Mouse (Mus musculus) intestine, postnatal 0 days (tissue): ENCODE results near the gene Taf1d. TPM values are rescaled to one million over a fixed set of nuclear protein-coding genes. Genes with fewer than 3 reads are reported as not detected.
A peak's percentile ranks its signal among the peaks of the same experiment; 100 is the strongest.

Experiments
- ATAC-seq: fragments of 200-750 bp; cut with Nextera tagmentation; 2 replicates; pipeline ENCODE4 v1.8.0; 2017; ENCODE audit warnings: mild to moderate bottlenecking, moderate TSS enrichment, moderate library complexity
- H3K27ac ChIP-seq: fragments of 300-500 bp; sonication (generic); 2 replicates; pipeline ENCODE4 v1.5.1; 2014; ENCODE audit warnings: mild to moderate bottlenecking, low read depth, low read length, moderate library complexity
- H3K27me3 ChIP-seq: fragments of 300-500 bp; sonication (generic); replicated peaks from 2 replicates; pipeline ENCODE4 v1.6.1; 2014; ENCODE audit warnings: low read length, mixed read lengths; ENCODE audit not compliant: control insufficient read depth, insufficient read depth
- H3K36me3 ChIP-seq: fragments of 300-500 bp; sonication (generic); 2 replicates; pipeline ENCODE4 v1.6.1; 2014; ENCODE audit warnings: mild to moderate bottlenecking, moderate library complexity; ENCODE audit not compliant: control insufficient read depth, insufficient read depth
- H3K4me1 ChIP-seq: fragments of 300-500 bp; sonication (generic); replicated peaks from 2 replicates; pipeline ENCODE4 v1.6.1; 2014; ENCODE audit warnings: antibody characterized with exemption, low read length, mixed read lengths; ENCODE audit not compliant: control insufficient read depth, insufficient read depth
- H3K4me2 ChIP-seq: fragments of 300-500 bp; sonication (generic); replicated peaks from 2 replicates; pipeline ENCODE4 v1.6.1; 2014; ENCODE audit warnings: low read depth, mild to moderate bottlenecking, moderate library complexity
- H3K4me3 ChIP-seq: fragments of 300-500 bp; sonication (generic); 2 replicates; pipeline ENCODE4 v1.5.1; 2014; ENCODE audit warnings: low read depth, low read length
- H3K9ac ChIP-seq: fragments of 300-500 bp; sonication (generic); 2 replicates; pipeline ENCODE4 v1.6.1; 2014; ENCODE audit warnings: mild to moderate bottlenecking, low read depth, low read length
- H3K9me3 ChIP-seq: fragments of 300-500 bp; sonication (generic); 2 replicates; pipeline ENCODE4 v1.6.1; 2016; ENCODE audit warnings: mixed run types; ENCODE audit not compliant: control insufficient read depth
- CTCF ChIP-seq: sonication (generic); IDR thresholded peaks from 2 replicates; pipeline ENCODE4 v1.5.1; 2016; ENCODE audit warnings: low read depth, mild to moderate bottlenecking, control low read depth, antibody characterized with exemption, moderate library complexity
- WGBS: fragments of 180-500 bp; shearing (Covaris S2); extraction: QIAGEN DNeasy Blood & Tissue Kit; methylation state at CpG from one replicate; pipeline ENCODE4 v1.1.7; 2014; 5-methylcytosine and 5-hydroxymethylcytosine counted together
- polyA plus RNA-seq: library from polyadenylated mRNA; unstranded; fragments of >200 nt; fragmentation: Nextera tagmentation; extraction: Ambion mirVana; gene quantifications from 2 replicates; pipeline ENCODE4 v1.2.1, GENCODE M21; 2015

Taf1d gene
- polyA plus RNA-seq, result 41.5 and 43.0 TPM in 2 replicates

DNA sequence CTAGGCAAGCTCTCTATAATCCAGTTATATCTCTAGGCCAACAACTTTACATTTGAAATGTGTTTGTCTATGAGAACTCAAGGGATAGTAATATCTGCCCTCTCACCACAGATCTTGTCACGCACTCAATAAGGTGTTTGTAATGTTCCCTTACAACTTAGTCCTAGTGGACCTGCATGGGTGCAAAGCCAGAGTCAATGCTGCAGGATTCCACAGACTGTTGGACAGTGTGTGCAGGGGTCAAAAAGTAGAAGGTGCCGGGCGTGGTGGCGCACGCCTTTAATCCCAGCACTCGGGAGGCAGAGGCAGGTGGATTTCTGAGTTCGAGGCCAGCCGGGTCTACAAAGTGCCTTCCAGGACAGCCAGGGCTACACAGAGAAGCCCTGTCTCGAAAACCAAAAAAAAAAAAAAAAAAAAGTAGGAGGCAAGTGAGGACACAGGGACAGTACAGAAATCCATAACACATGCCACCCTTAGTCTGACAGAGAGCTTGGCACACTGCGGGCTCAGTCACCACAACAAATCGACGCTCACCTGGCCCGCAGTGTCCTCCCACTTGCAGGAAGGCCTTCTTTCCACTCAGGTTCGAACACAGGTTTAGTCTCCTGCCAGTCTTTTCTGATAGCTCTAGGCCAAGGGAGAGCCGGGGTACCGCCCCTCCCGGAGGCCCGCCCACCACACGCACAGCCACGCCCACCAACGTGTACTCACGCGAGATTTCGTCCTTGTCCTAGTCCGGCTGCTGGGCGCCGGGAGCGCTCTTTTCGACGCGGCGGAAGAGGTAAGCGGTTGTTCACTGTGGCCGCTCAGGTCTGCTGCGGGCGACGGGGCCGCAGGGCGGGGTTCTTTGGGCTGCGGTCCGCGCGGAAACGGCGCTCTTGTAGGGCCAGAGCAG, at the start of gene Taf1d:
Gene Taf1d, plus strand, starts transcription at position 712 of the 895 bp plus-strand sequence.
- Histone ChIP-seq H3K4me3 (peak within 1 kb of the TSS; percentile 73), H3K36me3 (peaks cover 17% of the 10 kb centered on the region), H3K9ac (peak within 1 kb of the TSS; percentile 80), H3K4me1 (no peaks in the 10 kb centered on the region), H3K27me3 (no peaks in the 10 kb centered on the region), H3K27ac (peak within 1 kb of the TSS; percentile 81), H3K4me2 (peak within 1 kb of the TSS; percentile 82), H3K9me3 (no peaks in the 10 kb centered on the region)
- peak; percentile 24; the same call in 1 of the 2 replicates for TF ChIP-seq CTCF
- ATAC-seq, result peak; percentile 93
- 10% methylated on average over 45 of the region's 45 CpGs for WGBS

DNA sequence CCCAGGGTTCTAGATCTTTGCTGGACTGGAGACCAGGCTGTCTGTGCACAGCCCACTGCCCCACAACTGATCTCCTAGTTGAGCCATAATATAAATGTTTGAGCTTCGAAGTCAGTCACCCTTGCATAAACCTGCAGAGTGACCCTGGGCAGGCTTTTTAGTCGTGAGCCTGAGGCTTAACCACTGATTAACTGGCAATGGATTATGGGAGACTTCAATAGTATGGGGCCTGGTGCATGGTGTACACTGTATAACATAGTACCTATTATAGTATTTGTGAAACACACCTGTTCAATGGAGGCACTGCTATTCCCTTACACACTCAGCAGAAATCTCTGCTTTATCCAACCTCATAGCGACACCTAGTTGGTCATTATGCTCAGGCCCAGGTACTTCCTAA, 49.8 kb upstream of the Taf1d start:
- 65% methylated on average over 3 of the region's 3 CpGs for WGBS
- Histone ChIP-seq H3K9me3 (no peaks in the 10 kb centered on the region), H3K36me3 (peaks cover 11% of the 10 kb centered on the region), H3K27ac (no peak overlapping the region), H3K9ac (no peak overlapping the region), H3K4me3 (no peak overlapping the region), H3K4me2 (no peak overlapping the region), H3K4me1 (no peaks in the 10 kb centered on the region), H3K27me3 (no peaks in the 10 kb centered on the region)
- no peak for ATAC-seq
- TF ChIP-seq CTCF, result no peak

DNA sequence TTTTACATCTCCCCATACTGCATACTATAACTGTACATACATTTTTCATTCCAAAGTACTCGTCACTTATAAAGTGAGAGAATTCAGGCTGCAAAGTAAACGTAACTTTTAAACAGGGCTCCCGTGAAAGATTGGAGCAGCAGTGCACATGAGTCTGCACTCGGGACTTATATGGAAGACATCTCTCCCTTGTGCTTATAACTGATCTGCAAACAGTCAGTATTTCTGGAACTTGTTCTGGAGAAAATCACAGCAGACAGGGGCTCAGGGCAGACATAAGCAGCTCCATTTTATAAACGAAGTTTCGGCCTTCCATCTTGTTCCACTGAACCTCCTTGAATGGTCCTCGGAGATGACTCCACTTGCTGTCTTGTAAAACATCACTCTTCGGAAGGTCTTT, 44.0 kb upstream of the Taf1d start:
- H3K9ac ChIP-seq, result no peak overlapping the region
- no peak for TF ChIP-seq CTCF
- H3K4me1 ChIP-seq, result no peaks in the 10 kb centered on the region
- no peak overlapping the region for H3K27ac ChIP-seq
- no peaks in the 10 kb centered on the region for H3K9me3 ChIP-seq
- H3K4me2 ChIP-seq, result no peak overlapping the region
- no peak for ATAC-seq
- peaks cover 64% of the 10 kb centered on the region for H3K36me3 ChIP-seq
- H3K27me3 ChIP-seq, result no peaks in the 10 kb centered on the region
- H3K4me3 ChIP-seq, result no peak overlapping the region
- 72% methylated on average over 8 of the region's 8 CpGs for WGBS

DNA sequence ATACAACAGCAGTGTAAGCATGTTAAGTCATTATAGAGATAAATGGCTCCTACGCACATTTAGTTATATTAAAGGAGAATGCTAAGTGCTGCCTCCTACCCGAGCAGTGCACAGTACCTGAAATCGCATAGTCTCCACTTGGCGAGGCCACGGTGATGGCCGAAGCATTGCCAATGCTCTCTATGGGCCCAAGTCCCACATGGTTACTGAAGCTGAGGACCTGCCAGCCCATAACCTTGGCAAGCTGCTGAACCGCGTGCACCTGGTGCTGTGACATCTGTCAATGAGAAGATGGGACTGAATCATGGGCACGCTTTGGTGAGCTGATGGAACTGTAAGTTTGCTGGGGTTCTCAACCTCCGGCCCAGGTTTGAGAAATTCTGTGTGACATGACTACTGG, 42.5 kb upstream of the Taf1d start:
- Histone ChIP-seq H3K9me3 (no peaks in the 10 kb centered on the region), H3K27me3 (no peaks in the 10 kb centered on the region), H3K4me3 (no peak overlapping the region), H3K27ac (no peak overlapping the region), H3K4me2 (no peak overlapping the region), H3K9ac (no peak overlapping the region), H3K36me3 (peaks cover 67% of the 10 kb centered on the region), H3K4me1 (no peaks in the 10 kb centered on the region)
- WGBS, result 96% methylated on average over 10 of the region's 10 CpGs
- no peak for ATAC-seq
- no peak for TF ChIP-seq CTCF

DNA sequence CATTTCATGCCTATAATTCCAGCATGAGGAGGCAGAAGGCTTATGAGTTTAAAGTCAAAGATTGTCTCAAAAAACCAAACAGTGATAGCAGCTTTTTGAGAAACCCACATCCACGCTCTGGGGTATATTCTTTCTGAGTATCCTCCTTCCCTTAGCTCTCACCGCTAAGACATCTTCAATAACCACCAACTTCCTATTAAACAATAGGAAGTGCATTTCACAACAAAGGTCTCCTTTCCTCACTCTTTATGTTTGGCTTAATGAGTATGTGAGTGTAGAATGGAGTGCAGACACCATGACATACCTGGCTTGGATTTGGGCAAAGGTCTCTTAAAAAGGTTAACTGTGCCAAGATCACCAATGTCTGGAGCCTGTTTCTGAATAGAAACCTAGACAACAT, 32.0 kb upstream of the Taf1d start:
- H3K4me1 ChIP-seq, result no peaks in the 10 kb centered on the region
- no peak for TF ChIP-seq CTCF
- peaks cover 71% of the 10 kb centered on the region for H3K36me3 ChIP-seq
- H3K9me3 ChIP-seq, result no peaks in the 10 kb centered on the region
- H3K4me3 ChIP-seq, result no peak overlapping the region
- no peaks in the 10 kb centered on the region for H3K27me3 ChIP-seq
- no peak overlapping the region for H3K27ac ChIP-seq
- no peak overlapping the region for H3K4me2 ChIP-seq
- 91% methylated on average over 2 of the region's 2 CpGs for WGBS
- ATAC-seq, result no peak
- no peak overlapping the region for H3K9ac ChIP-seq

GRCm38 (mm10) chr9:15276855-15277254, 29.2 kb upstream of the Taf1d start:
- Histone ChIP-seq H3K4me3 (no peak overlapping the region), H3K4me2 (no peak overlapping the region), H3K4me1 (no peaks in the 10 kb centered on the region), H3K9ac (no peak overlapping the region), H3K27ac (no peak overlapping the region), H3K36me3 (peaks cover 43% of the 10 kb centered on the region), H3K27me3 (no peaks in the 10 kb centered on the region), H3K9me3 (no peaks in the 10 kb centered on the region)
- ATAC-seq, result no peak
- no peak for TF ChIP-seq CTCF
- WGBS, result 91% methylated on average over 4 of the region's 4 CpGs
